Mouse (Mus musculus) megakaryocyte, embryonic 14.5 days (primary cell): Measurements from ENCODE around the gene Shb. TPM values are rescaled to one million over a fixed set of nuclear protein-coding genes. Genes with fewer than 3 reads are reported as not detected.

Source experiments
- H3K27me3 ChIP-seq: replicated peaks from 2 replicates; pipeline ENCODE3; 2012; ENCODE audit warnings: inconsistent platforms
- H3K36me3 ChIP-seq: replicated peaks from 2 replicates; pipeline ENCODE3; 2012; ENCODE audit warnings: low read length, inconsistent platforms, mixed read lengths
- H3K4me1 ChIP-seq: 2 replicates; pipeline ENCODE4 v1.6.1; 2012; ENCODE audit warnings: inconsistent platforms
- H3K4me3 ChIP-seq: replicated peaks from 2 replicates; pipeline ENCODE3; 2012; ENCODE audit warnings: moderate library complexity, mild to moderate bottlenecking, inconsistent platforms
- H3K9me3 ChIP-seq: 2 replicates; pipeline ENCODE4 v1.6.1; 2012; ENCODE audit warnings: inconsistent platforms
- FLI1 ChIP-seq: IDR thresholded peaks from 2 replicates; pipeline ENCODE4 v1.6.1; 2012; ENCODE audit warnings: low read length, inconsistent platforms, mixed read lengths
- GATA1 ChIP-seq: IDR thresholded peaks from 3 replicates; pipeline ENCODE4 v1.6.1; 2012; ENCODE audit warnings: mixed read lengths, low read length, inconsistent platforms, borderline replicate concordance
- polyA plus RNA-seq: library from polyadenylated mRNA; stranded (reverse); fragments of >175 nt; gene quantifications from 2 replicates; pipeline ENCODE4 v1.2.3, GENCODE M21; 2012; ENCODE audit warnings: low replicate concordance; ENCODE audit not compliant: insufficient read depth

Shb gene
- polyA plus RNA-seq, 1 experiment: 20.2 TPM

GRCm38 (mm10) chr4:45489141-45490035 lies 42.9 kb downstream of the Shb start:
- TF ChIP-seq GATA1: 0 out of 3 replicates have a peak, but pooled peaks have one; percentile 42
- TF ChIP-seq FLI1: no peak
- H3K4me1 ChIP-seq: peaks cover 100% of the 10 kb centered on the region
- H3K4me3 ChIP-seq: peak overlapping the region; percentile 88
- H3K36me3 ChIP-seq: peaks cover 38% of the 10 kb centered on the region
- H3K9me3 ChIP-seq: no peaks in the 10 kb centered on the region
- H3K27me3 ChIP-seq: no peaks in the 10 kb centered on the region

- TF ChIP-seq GATA1 (no peak), FLI1 (no peak)
- no peaks in the 10 kb centered on the region for H3K9me3 ChIP-seq
- no peaks in the 10 kb centered on the region for H3K27me3 ChIP-seq
- H3K4me1 ChIP-seq: peaks cover 100% of the 10 kb centered on the region
- peak overlapping the region; percentile 77 for H3K4me3 ChIP-seq
- peaks cover 42% of the 10 kb centered on the region for H3K36me3 ChIP-seq
Observed at GRCm38 (mm10) chr4:45487681-45488081, 44.6 kb downstream of the Shb start.

GRCm38 (mm10) chr4:45485024-45485423 lies 47.2 kb downstream of the Shb start:
- peaks cover 100% of the 10 kb centered on the region for H3K4me1 ChIP-seq
- H3K36me3 ChIP-seq: peaks cover 52% of the 10 kb centered on the region

GRCm38 (mm10) chr4:45483271-45484245 lies 48.7 kb downstream of the Shb start:
- Histone ChIP-seq H3K4me3 (no peak overlapping the region), H3K27me3 (no peaks in the 10 kb centered on the region), H3K4me1 (peaks cover 94% of the 10 kb centered on the region), H3K36me3 (peaks cover 50% of the 10 kb centered on the region), H3K9me3 (no peaks in the 10 kb centered on the region)
- no peak for TF ChIP-seq GATA1
- no peak for TF ChIP-seq FLI1

More at GRCm38 (mm10) chr4:45485024-45485423, 47.2 kb downstream of the Shb start:
- no peaks in the 10 kb centered on the region for H3K9me3 ChIP-seq
- H3K27me3 ChIP-seq: no peaks in the 10 kb centered on the region
- H3K4me3 ChIP-seq: no peak overlapping the region
- no peak for TF ChIP-seq GATA1
- no peak for TF ChIP-seq FLI1

GRCm38 (mm10) chr4:45482271-45482670 lies 50.0 kb downstream of the Shb start:
- Histone ChIP-seq H3K4me3 (no peak overlapping the region), H3K27me3 (no peaks in the 10 kb centered on the region), H3K36me3 (peaks cover 49% of the 10 kb centered on the region), H3K9me3 (no peaks in the 10 kb centered on the region), H3K4me1 (peaks cover 91% of the 10 kb centered on the region)
- TF ChIP-seq FLI1: no peak
- TF ChIP-seq GATA1: no peak

GRCm38 (mm10) chr4:45481431-45481830 lies 50.8 kb downstream of the Shb start:
- TF ChIP-seq GATA1 (no peak), FLI1 (no peak)
- peaks cover 91% of the 10 kb centered on the region for H3K4me1 ChIP-seq
- H3K9me3 ChIP-seq: no peaks in the 10 kb centered on the region
- H3K36me3 ChIP-seq: peaks cover 41% of the 10 kb centered on the region
- H3K27me3 ChIP-seq: no peaks in the 10 kb centered on the region
- no peak overlapping the region for H3K4me3 ChIP-seq

- peaks cover 91% of the 10 kb centered on the region for H3K4me1 ChIP-seq
- no peak for TF ChIP-seq GATA1
- TF ChIP-seq FLI1: no peak
- H3K27me3 ChIP-seq: no peaks in the 10 kb centered on the region
- no peak overlapping the region for H3K4me3 ChIP-seq
- H3K9me3 ChIP-seq: no peaks in the 10 kb centered on the region
- peaks cover 42% of the 10 kb centered on the region for H3K36me3 ChIP-seq
Observed at GRCm38 (mm10) chr4:45480595-45480994, 51.7 kb downstream of the Shb start.

GRCm38 (mm10) chr4:45479433-45479832 lies 52.8 kb downstream of the Shb start:
- Histone ChIP-seq H3K36me3 (peaks cover 40% of the 10 kb centered on the region), H3K4me1 (peaks cover 91% of the 10 kb centered on the region), H3K4me3 (no peak overlapping the region)

GRCm38 (mm10) chr4:45478178-45478577 lies 54.1 kb downstream of the Shb start:
- TF ChIP-seq GATA1 (no peak), FLI1 (no peak)
- peaks cover 36% of the 10 kb centered on the region for H3K36me3 ChIP-seq
- no peaks in the 10 kb centered on the region for H3K9me3 ChIP-seq
- H3K27me3 ChIP-seq: no peaks in the 10 kb centered on the region
- no peak overlapping the region for H3K4me3 ChIP-seq
- H3K4me1 ChIP-seq: peaks cover 91% of the 10 kb centered on the region

More at GRCm38 (mm10) chr4:45479433-45479832, 52.8 kb downstream of the Shb start:
- no peaks in the 10 kb centered on the region for H3K27me3 ChIP-seq
- no peaks in the 10 kb centered on the region for H3K9me3 ChIP-seq
- no peak for TF ChIP-seq GATA1

- Histone ChIP-seq H3K4me1 (peaks cover 92% of the 10 kb centered on the region), H3K9me3 (no peaks in the 10 kb centered on the region), H3K4me3 (no peak overlapping the region), H3K36me3 (peaks cover 31% of the 10 kb centered on the region), H3K27me3 (no peaks in the 10 kb centered on the region)
- TF ChIP-seq FLI1 (no peak), GATA1 (no peak)
Observed at GRCm38 (mm10) chr4:45477047-45477446, 55.2 kb downstream of the Shb start.
